Mouse (Mus musculus): ENCODE results near the gene 9530053A07Rik. TPM values are rescaled to one million over a fixed set of nuclear protein-coding genes. Genes with fewer than 3 reads are reported as not detected.
"Not testable (repeated sequence)": the region's sequence is repeated elsewhere in the genome, so short reads cannot be mapped to it uniquely, and the experiment has no call there.

The 9530053A07Rik gene
- 0.01 TPM in 1 of 2 replicates, not detected in the other for polyA plus RNA-seq (2012)

DNA sequence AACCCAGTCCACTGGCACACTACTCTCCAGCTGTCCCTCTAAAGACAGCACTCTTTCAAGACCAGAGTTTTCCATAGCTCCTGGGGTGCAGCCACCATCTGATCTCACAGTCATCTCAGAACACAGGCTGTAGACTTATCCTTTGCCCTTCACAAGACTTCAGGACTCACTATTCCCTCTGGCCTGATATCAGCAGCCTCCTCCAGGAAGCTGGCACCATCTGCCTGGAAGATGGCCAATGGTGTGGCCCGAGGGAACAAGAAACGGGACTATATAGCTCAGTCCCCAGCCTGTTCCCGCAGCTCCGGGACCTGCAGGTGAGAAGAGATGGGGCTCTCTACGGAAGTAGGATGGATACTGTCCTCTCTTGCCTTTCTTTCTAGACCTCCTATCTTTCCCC is at the start of gene 9530053A07Rik:
Gene 9530053A07Rik (plus strand): TSS at position 301 of the 400 bp plus-strand sequence.
- H3K4me3 ChIP-seq (replicated peaks): no peak within 1 kb of the TSS
- no peaks in the 10 kb centered on the region for H3K4me1 ChIP-seq (ENCODE audit: control insufficient read depth)
- no peaks in the 10 kb centered on the region; the same call in 1 of the 2 replicates for H3K9me3 ChIP-seq (ENCODE audit: control insufficient read depth, low read length)
- H3K36me3 ChIP-seq (ENCODE audit: control insufficient read depth): no peaks in the 10 kb centered on the region
- TF ChIP-seq TAL1 (IDR thresholded peaks at IDR 0.05; ENCODE audit: low read length): no peak
- TF ChIP-seq GATA1 (IDR thresholded peaks at IDR 0.05; ENCODE audit: low read length): no peak
- H3K27me3 ChIP-seq (ENCODE audit: control insufficient read depth): no peaks in the 10 kb centered on the region

DNA sequence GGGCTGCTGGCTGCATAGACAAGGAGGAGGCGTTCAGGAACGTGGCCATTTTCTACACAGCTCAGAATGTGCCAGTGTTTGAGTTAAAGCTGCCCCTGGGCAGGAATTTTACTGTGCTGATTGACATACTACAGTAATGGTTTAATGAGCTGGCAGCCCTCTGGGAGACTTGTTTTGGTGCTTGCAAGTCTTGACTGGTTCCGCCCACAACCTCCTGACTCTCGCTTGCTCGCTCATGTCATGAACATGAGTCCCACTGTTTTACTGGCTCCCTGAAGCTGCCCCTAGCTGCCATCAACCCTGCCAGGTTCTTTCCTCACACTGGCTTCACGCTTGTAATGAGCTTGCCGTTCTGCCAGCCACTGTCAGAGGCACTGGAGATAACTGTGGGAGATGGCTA is 45.1 kb upstream of the 9530053A07Rik start:
- no peaks in the 10 kb centered on the region for H3K36me3 ChIP-seq (ENCODE audit: control insufficient read depth)
- peaks cover 17% of the 10 kb centered on the region; the same call in 1 of the 2 replicates for H3K9me3 ChIP-seq (ENCODE audit: control insufficient read depth, low read length)
- no peak for TF ChIP-seq TAL1 (IDR thresholded peaks at IDR 0.05; ENCODE audit: low read length)
- TF ChIP-seq GATA1 (IDR thresholded peaks at IDR 0.05; ENCODE audit: low read length): no peak
- H3K4me3 ChIP-seq (replicated peaks): no peak overlapping the region
- no peaks in the 10 kb centered on the region for H3K4me1 ChIP-seq (ENCODE audit: control insufficient read depth)
- H3K27me3 ChIP-seq (ENCODE audit: control insufficient read depth): no peaks in the 10 kb centered on the region

DNA sequence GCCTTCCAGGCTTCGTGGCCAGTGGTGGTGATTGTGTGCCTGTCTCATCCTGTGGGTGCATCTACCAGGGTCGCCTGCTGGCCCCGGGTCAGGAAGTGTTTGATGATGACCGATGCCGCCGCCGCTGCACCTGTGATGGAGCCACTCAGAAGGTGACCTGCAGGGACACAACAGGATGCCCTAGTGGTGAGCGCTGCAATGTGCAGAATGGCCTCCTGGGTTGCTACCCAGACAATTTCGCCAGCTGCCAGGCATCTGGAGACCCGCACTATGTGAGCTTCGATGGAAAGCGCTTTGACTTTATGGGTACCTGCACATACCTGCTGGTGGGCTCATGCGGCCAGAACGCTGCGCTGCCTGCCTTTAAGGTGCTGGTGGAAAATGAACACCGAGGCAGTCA is 43.0 kb upstream of the 9530053A07Rik start:
- H3K4me1 ChIP-seq (ENCODE audit: control insufficient read depth): no peaks in the 10 kb centered on the region
- no peaks in the 10 kb centered on the region for H3K36me3 ChIP-seq (ENCODE audit: control insufficient read depth)
- no peak for TF ChIP-seq TAL1 (IDR thresholded peaks at IDR 0.05; ENCODE audit: low read length)
- TF ChIP-seq GATA1 (IDR thresholded peaks at IDR 0.05; ENCODE audit: low read length): no peak
- H3K9me3 ChIP-seq (ENCODE audit: control insufficient read depth, low read length): peaks cover 17% of the 10 kb centered on the region; the same call in 1 of the 2 replicates
- H3K4me3 ChIP-seq (replicated peaks): no peak overlapping the region
- no peaks in the 10 kb centered on the region for H3K27me3 ChIP-seq (ENCODE audit: control insufficient read depth)

DNA sequence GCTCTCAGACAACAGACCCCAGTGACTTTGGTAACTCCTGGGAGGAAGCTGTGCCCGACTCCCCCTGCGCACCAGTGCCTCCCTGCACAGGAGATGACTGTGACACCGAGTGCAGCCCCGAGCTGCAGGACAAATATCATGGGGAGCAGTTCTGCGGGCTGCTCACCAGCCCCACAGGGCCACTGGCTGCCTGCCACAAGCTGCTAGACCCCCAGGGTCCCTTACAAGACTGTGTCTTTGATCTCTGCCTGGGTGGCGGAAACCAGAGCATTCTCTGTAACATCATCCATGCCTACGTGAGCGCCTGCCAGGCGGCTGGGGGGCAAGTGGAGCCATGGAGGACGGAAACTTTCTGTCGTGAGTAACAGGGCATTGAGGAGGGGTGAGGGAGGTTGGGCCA is 35.7 kb upstream of the 9530053A07Rik start:
- H3K27me3 ChIP-seq (ENCODE audit: control insufficient read depth): no peaks in the 10 kb centered on the region
- no peak for TF ChIP-seq GATA1 (IDR thresholded peaks at IDR 0.05; ENCODE audit: low read length)
- H3K9me3 ChIP-seq (ENCODE audit: control insufficient read depth, low read length): peaks cover 12% of the 10 kb centered on the region
- H3K4me1 ChIP-seq (ENCODE audit: control insufficient read depth): no peaks in the 10 kb centered on the region
- no peak overlapping the region for H3K4me3 ChIP-seq (replicated peaks)
- no peaks in the 10 kb centered on the region for H3K36me3 ChIP-seq (ENCODE audit: control insufficient read depth)

DNA sequence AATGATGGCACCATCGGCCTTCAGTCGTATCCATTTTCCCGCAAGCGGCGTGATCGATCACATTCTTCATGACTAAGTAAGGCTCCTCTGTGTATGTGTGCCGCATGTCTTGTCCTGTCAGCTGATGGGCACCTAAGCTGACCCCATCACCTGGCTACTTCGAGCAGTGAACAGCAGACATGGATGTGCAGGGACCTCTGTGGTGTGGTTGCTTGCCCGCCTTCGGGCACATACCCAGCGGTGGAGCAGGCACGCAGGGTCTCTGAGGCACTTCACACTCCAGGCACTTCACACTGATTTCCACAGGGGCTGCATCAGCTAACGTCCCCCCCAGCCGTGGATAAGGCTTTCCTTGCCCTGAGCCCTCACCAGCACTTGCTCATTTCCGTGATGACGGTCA is 30.2 kb upstream of the 9530053A07Rik start:
- Histone ChIP-seq H3K4me1 (ENCODE audit: control insufficient read depth) (no peaks in the 10 kb centered on the region), H3K9me3 (ENCODE audit: control insufficient read depth, low read length) (peaks cover 25% of the 10 kb centered on the region), H3K27me3 (ENCODE audit: control insufficient read depth) (peaks cover 4% of the 10 kb centered on the region), H3K36me3 (ENCODE audit: control insufficient read depth) (no peaks in the 10 kb centered on the region), H3K4me3 (replicated peaks) (no peak overlapping the region)
- no peak for TF ChIP-seq GATA1 (IDR thresholded peaks at IDR 0.05; ENCODE audit: low read length)
- no peak for TF ChIP-seq TAL1 (IDR thresholded peaks at IDR 0.05; ENCODE audit: low read length)

DNA sequence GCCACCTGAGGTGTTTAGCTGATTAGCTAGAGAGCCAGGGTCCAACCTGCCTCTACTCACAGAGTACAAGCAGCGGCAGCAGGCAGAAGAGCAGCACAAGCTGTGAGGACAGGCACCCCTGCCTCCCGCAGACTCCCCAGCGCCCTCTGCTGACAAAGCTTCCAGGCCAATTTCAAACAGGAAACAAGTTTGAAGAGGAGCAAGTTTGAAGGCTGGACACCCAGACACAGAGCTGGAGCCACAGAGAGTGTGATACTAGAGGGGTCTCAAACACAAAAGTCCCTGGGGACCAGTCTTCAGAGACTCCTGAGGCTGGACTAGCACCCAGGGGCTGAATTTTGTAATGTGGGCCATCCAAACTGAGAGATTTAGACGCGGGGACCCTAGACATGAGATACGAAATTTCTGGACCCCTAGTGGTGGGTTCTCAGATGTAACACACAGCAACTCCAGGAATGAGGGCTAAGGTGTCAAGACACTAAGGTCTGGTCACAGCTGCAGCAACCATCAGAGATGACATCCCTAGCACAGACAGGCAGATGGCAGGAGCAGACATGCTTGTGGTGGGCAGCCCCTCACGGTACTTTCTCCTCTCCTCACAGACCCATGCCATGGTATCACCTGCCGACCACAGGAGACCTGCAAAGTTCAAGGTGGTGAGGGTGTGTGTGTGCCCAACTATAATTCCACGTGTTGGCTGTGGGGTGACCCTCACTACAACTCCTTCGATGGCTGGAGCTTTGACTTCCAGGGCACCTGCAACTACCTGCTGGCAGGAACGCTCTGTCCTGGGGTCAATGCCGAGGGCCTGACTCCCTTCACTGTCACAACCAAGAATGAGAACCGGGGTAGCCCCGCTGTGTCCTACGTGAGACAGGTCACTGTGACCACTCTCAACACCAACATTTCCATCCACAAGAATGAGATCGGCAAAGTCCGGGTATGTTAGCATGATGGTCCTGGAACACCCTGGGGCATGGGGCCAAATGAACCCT is 28.4 kb upstream of the 9530053A07Rik start:
- Histone ChIP-seq H3K27me3 (ENCODE audit: control insufficient read depth) (peaks cover 10% of the 10 kb centered on the region), H3K4me3 (replicated peaks) (no peak overlapping the region), H3K4me1 (ENCODE audit: control insufficient read depth) (no peaks in the 10 kb centered on the region), H3K36me3 (ENCODE audit: control insufficient read depth) (no peaks in the 10 kb centered on the region), H3K9me3 (ENCODE audit: control insufficient read depth, low read length) (peaks cover 25% of the 10 kb centered on the region)
- no peak for TF ChIP-seq GATA1 (IDR thresholded peaks at IDR 0.05; ENCODE audit: low read length)
- TF ChIP-seq TAL1 (IDR thresholded peaks at IDR 0.05; ENCODE audit: low read length): no peak

DNA sequence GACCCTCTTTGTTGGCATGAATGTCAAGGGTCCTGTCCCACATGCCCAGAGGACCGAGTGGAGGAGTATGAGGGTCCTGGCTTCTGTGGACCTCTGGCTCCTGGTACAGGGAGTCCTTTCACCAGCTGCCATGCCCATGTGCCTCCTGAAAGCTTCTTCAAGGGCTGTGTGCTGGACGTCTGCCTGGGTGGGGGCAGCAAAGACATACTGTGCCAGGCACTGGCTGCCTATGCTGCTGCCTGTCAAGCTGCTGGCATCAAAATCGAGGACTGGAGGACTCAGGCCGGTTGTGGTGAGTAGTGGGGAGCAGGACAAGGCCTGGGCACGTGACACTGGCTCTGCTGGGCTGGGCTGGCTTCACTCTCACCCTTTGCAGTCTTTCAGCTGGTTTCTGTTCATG is 26.3 kb upstream of the 9530053A07Rik start:
- not testable (repeated sequence) for H3K36me3 ChIP-seq (ENCODE audit: control insufficient read depth); H3K4me3 ChIP-seq (replicated peaks); H3K27me3 ChIP-seq (ENCODE audit: control insufficient read depth); H3K4me1 ChIP-seq (ENCODE audit: control insufficient read depth)
- H3K9me3 ChIP-seq (ENCODE audit: control insufficient read depth, low read length): peaks cover 17% of the 10 kb centered on the region

DNA sequence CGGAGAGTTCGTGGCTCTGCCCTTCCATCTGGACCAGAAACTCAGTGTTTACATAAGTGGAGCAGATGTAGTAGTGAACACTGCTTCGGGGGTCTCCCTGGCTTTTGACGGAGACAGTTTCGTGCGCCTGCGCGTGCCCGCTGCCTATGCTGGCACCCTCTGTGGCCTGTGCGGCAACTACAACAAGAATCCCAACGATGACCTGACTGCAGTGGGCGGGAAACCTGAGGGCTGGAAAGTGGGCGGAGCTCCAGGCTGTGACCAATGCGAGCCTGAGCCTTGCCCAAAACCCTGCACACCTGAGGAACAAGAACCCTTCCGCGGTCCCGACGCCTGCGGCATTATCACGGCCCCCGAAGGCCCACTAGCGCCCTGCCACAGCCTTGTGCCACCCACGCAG is 24.6 kb upstream of the 9530053A07Rik start:
- no peak overlapping the region for H3K4me3 ChIP-seq (replicated peaks)
- H3K9me3 ChIP-seq (ENCODE audit: control insufficient read depth, low read length): peaks cover 6% of the 10 kb centered on the region
- H3K36me3 ChIP-seq (ENCODE audit: control insufficient read depth): no peaks in the 10 kb centered on the region
- H3K4me1 ChIP-seq (ENCODE audit: control insufficient read depth): no peaks in the 10 kb centered on the region
- TF ChIP-seq GATA1 (IDR thresholded peaks at IDR 0.05; ENCODE audit: low read length) (no peak), TAL1 (IDR thresholded peaks at IDR 0.05; ENCODE audit: low read length) (no peak)
- peaks cover 10% of the 10 kb centered on the region for H3K27me3 ChIP-seq (ENCODE audit: control insufficient read depth)

DNA sequence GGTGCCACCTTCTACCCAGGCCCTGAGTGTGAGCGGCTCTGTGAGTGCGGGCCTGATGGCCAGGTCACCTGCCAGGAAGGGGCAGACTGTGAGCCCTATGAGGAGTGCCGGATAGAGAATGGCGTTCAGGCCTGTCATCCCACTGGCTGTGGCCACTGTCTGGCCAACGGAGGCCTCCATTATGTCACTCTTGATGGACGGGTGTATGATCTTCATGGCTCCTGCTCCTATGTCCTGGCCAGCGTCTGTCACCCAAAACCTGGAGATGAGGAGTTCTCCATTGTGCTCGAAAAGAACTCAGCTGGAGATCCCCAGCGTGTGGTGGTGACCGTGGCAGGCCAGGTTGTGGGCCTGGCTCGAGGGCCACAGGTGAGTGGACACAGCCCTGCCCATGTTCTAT is 23.0 kb upstream of the 9530053A07Rik start:
- no peak overlapping the region for H3K4me3 ChIP-seq (replicated peaks)
- H3K36me3 ChIP-seq (ENCODE audit: control insufficient read depth): no peaks in the 10 kb centered on the region
- TF ChIP-seq GATA1 (IDR thresholded peaks at IDR 0.05; ENCODE audit: low read length): no peak
- no peak for TF ChIP-seq TAL1 (IDR thresholded peaks at IDR 0.05; ENCODE audit: low read length)
- H3K4me1 ChIP-seq (ENCODE audit: control insufficient read depth): no peaks in the 10 kb centered on the region
- peaks cover 10% of the 10 kb centered on the region for H3K27me3 ChIP-seq (ENCODE audit: control insufficient read depth)
- 0 out of 2 replicates have a peak, but pooled peaks cover 2% of the 10 kb centered on the region for H3K9me3 ChIP-seq (ENCODE audit: control insufficient read depth, low read length)
